Mouse (Mus musculus): ENCODE results near the gene Mus81.

The Mus81 gene

GRCm38 (mm10) chr19:5487768-5488550, at the start of gene Mus81:
Gene Mus81, minus strand, starts transcription at chr19:5488402.
- in situ Hi-C loops (cut with MboI; ENCODE audit: low sequenced_read_pairs), result no loop called here

- in situ Hi-C loops (cut with MboI; ENCODE audit: low sequenced_read_pairs), result no loop called here
Observed at GRCm38 (mm10) chr19:5532520-5532919, 44.3 kb upstream of the Mus81 start.

- in situ Hi-C loops (cut with MboI; ENCODE audit: low sequenced_read_pairs), result no loop called here
Observed at GRCm38 (mm10) chr19:5530138-5530524, 41.9 kb upstream of the Mus81 start.

GRCm38 (mm10) chr19:5529325-5530137, 41.3 kb upstream of the Mus81 start:
- in situ Hi-C loops (cut with MboI; ENCODE audit: low sequenced_read_pairs), result loop anchor here (5.0 kb wide), 1 partner anchor 33 kb away; the partner anchor contains the start of gene Ovol1

DNA sequence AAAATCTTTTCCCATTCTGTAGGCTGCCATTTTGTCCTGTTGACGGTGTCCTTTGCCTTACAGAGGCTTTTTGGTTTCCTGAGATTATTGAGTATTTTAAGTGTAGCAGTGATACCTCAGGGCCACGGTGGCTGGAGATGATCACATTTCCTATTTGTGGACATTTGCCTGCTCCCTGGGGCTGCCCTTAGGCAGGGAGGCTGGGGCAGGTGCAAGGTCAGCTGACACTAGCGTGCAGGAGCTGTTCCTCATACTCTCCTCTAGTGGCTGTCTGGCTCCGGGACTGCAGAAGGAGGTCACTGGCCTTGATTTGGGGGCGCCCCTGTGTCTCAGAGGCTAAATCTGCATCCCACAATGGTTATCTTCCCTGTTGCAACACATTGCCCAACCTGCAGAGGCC, 37.0 kb upstream of the Mus81 start:
- in situ Hi-C loops (cut with MboI; ENCODE audit: low sequenced_read_pairs), result loop anchor here (5.0 kb wide), 1 partner anchor 37 kb away; the partner anchor contains the start of gene Ovol1

GRCm38 (mm10) chr19:5518721-5519120, 30.5 kb upstream of the Mus81 start:
- in situ Hi-C loops (cut with MboI; ENCODE audit: low sequenced_read_pairs), result no loop called here

- in situ Hi-C loops (cut with MboI; ENCODE audit: low sequenced_read_pairs), result no loop called here
Observed at GRCm38 (mm10) chr19:5516906-5517505, 28.8 kb upstream of the Mus81 start.

GRCm38 (mm10) chr19:5515840-5516777, 27.9 kb upstream of the Mus81 start:
- in situ Hi-C loops (cut with MboI; ENCODE audit: low sequenced_read_pairs), result no loop called here

DNA sequence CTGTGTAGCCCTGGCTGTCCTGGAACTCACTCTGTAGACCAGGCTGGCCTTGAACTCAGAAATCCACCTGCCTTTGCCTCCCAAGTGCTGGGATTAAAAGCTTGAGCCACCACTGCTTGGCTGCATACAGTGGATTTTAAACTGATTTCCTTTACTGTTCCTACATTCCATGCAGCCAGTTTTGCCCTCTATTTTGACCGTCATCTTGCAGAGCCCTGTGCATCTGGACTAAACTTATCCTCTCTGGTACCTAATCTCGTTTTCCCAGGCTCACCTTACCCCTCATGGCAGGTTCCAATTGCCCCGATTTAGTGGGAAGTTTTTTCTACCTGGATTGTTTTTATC, 24.8 kb upstream of the Mus81 start:
- in situ Hi-C loops (cut with MboI; ENCODE audit: low sequenced_read_pairs), result no loop called here

DNA sequence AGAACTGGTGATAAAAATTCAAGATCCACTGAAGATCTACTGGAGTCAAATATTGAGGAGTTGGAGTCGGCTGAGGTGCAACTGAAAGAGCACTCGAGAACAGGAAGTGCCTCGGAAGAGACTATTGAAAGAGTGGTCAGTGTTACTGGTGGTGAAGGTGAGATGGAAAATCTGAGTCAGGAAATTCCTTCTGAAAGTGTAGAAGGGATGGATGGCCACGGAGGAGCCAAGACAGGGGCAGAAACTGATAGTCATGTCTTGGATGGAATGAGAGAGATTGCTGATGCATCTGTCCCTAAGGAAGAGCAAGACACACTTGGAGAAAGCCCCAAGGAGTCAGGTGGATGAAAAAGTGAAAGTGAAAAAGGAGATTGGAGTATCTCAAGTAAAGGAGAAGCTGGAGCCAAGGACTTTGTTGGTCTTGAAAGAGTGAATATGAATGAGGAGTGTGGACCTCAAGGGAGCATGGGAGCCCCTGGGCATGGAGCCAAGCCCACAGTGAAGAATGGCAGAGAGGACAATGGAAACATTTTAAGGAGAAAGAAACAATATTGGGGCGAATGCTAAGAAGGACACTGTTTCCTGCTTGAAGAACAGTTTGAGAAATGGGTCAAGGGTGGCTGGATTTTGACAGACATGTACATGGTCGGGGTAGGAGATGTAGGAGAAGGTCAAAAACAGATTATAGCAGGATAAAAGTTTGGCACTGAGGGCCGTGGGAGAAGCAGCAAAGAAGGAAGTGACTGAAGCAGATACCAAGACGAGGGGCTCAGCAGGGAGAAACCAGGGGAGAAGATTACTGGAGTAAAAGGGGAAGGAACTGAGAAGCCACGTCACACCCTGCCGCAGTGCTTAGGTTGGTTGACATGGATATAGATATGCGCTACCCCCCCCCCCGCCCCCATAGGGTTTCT, 24.1 kb upstream of the Mus81 start:
- in situ Hi-C loops (cut with MboI; ENCODE audit: low sequenced_read_pairs), result no loop called here

- in situ Hi-C loops (cut with MboI; ENCODE audit: low sequenced_read_pairs), result no loop called here
Observed at GRCm38 (mm10) chr19:5511074-5511632, 23.0 kb upstream of the Mus81 start.

DNA sequence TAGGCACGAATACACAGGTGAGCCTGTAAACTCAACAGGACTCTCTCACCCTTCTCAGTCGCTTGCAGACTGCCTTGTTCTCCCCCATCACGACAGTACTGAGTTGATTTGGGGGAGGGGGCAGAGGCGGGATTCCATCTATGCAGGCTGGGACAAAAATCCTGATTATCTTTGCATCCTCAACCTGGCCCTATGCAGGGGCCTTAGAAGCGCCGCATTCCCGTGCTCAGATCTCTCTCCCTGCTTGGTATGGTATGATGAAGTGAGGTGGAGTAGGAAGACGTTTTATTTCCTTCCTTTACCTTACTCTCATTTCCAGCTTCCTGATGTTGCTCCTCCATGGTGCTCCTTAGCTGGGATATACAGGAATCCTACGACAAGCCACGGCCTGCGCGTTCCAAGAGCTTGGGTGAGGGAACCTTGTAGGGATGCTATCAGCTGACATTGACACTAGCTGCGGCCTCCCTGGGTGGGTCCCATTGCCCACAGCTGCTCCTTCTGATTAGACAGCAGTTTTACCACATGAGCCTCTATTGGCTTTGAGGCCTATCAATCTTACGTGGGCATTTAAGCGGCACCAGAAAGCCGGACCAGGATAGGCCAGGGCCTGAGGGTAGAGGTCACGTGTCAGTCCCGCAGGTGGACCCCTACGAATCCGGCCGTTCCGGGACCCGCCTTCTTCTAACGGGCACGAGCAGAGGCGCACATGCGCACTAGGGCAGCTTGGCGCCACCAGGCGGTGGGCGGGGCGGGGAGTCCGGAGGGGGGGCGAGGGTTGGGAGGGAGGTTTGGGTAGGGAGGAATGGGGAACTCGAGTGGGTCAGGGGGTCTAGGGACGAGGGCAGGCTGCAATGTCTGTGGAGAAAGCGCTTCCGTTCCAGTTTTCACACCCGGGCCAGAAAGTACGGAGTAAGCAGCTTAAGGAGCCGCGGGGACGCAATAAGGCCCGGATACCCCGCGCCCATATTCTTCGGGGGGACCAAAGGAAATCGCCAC, 22.1 kb upstream of the Mus81 start, which contains the start of gene Snx32:
TSS of gene Snx32 (minus strand) at position 508 of the 996 bp plus-strand sequence.
- in situ Hi-C loops (cut with MboI; ENCODE audit: low sequenced_read_pairs), result no loop called here

DNA sequence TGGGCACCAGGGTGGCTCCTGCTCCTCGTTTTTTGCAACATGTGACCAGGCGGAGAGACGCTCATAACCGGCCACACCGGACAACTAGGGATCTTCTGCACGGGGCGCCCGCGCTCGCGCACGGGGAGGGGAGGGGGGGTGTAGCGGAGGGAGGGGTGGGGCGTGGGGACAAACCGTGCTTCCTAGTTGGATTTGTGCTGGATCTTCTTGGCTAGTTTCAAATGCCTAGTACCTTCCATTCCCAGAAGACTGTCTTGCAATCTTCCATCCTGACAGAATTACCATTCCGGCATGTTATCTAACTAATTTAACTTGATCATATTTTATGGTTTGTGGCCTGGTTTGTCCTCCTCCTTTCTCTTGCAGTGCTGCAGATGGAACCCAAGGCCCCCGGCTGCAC, 15.5 kb upstream of the Mus81 start, which contains the start of gene 1700020D05Rik:
TSS of gene 1700020D05Rik (minus strand) at position 101 of the 400 bp plus-strand sequence.
- in situ Hi-C loops (cut with MboI; ENCODE audit: low sequenced_read_pairs), result no loop called here

GRCm38 (mm10) chr19:5500330-5500875, 12.2 kb upstream of the Mus81 start:
- in situ Hi-C loops (cut with MboI; ENCODE audit: low sequenced_read_pairs), result no loop called here

GRCm38 (mm10) chr19:5496052-5496370, 7.8 kb upstream of the Mus81 start:
- in situ Hi-C loops (cut with MboI; ENCODE audit: low sequenced_read_pairs), result no loop called here

DNA sequence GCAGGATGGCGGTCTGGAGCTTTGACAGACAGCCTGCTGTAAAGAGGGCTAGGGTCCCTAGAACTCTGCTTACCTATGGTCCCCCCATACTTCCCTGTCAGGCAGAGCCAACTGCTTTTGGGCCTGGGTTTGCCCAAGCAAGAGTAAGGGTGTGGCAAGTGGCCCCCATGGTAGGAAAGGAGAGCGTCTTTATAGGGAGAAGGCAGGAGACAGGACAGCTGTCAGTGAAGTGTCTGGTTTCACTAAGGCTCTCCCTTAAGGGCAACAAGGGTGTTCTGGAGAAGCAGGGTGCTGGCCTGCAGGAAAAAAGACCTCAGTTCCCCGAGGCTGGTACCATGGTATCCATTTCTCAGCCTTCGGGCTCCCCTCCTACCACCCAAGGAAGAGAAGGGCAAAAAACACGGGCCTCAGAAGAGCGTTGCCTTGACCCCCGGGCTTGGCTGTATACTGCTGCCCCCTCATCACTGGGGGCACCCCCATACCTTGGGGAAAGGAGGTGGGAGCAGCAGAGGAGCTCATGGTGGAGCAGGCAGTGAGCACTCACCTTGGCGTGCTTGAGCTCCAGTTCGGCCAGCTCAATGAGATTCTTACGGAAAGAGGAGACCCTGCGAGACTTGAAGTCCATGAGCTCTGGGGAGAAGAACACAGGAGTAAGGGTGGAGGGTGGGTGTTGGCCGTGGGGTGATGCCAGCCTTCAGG, 7.3 kb upstream of the Mus81 start:
- in situ Hi-C loops (cut with MboI; ENCODE audit: low sequenced_read_pairs), result no loop called here

- in situ Hi-C loops (cut with MboI; ENCODE audit: low sequenced_read_pairs), result no loop called here
Observed at GRCm38 (mm10) chr19:5494314-5494713, 6.1 kb upstream of the Mus81 start.

Measured in CH12F3 (cell line).